Mouse (Mus musculus) lung, postnatal 10 days (tissue): Measurements from ENCODE around the gene Dclre1b.

Experiments
- DNase-seq: peaks from one replicate; pipeline ENCODE4 v3.0.0; 2021

The Dclre1b gene

DNA sequence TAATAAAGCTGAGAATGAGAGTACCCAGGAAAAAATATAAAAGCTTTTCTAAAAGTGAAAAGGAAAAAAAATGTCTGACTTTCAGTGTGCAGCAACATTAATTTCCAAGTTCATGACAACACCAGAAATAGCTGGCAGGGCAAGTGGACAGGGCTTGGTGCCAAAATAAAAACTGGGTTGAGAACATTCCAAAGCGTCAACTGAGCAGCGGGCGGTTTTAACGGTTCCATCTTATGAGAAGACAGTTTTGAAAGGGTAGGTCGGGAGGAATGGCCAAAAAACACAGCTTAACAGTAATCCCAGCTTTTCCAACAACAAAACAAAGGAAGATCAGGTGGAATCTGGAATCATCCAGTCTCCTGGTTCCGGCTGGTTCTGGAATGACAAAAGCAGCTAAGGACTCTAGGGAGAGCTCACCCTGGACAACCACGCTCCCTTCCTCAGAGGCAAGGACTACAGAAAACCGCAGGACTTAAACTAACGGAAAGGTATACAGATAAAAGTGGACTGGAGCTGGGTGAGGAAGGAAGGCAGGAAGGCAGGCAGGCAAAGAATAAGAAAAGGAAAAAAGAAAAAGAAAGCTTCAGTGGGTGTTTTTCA lies 37.6 kb downstream of the Dclre1b start:
- DNase-seq, result peak; percentile 92

DNA sequence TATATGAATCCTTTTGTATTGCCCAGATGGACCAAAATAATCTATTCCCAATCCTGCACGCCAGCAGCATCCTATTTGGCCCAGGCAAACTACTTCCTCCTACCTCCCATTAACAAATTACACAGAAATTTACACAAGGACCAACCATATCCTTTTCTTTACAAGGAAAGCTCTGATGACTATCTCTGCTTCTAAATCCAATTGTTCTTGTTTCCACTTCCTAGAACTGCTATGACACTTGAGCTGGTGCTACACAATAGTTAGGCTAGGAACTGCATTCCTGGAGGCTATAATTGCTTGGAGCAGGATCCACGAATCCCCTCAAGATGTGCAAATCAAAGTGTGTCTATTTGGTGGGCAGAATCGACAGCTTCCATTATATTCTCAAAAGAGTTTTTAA lies 42.5 kb downstream of the Dclre1b start:
- DNase-seq, result no peak

GRCm38 (mm10) chr3:103759261-103759970 lies 49.8 kb downstream of the Dclre1b start:
- no peak for DNase-seq

- no peak for DNase-seq
These were observed 50.8 kb downstream of the Dclre1b start for GRCm38 (mm10) chr3:103758456-103758855.

DNA sequence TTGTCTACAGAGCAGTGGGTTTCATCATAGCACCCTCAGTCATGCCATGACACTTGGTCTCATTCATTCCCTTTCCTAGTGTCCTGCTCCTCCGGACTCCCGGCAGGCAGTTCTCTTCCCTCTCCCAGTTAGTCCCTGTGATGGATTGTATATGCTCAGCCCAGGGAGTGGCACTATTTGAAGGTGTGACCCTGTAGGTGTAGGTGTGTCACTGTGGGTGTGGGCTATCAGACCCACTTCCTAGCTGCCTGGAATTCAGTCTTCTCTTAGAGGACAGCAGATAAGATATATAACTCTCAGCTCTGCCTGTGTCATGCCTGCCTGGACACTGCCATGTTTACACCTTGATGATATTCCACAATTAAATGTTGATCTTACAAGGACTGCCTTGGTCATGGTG lies 52.3 kb downstream of the Dclre1b start:
- DNase-seq, result no peak

GRCm38 (mm10) chr3:103755351-103755750 lies 53.9 kb downstream of the Dclre1b start:
- no peak for DNase-seq

DNA sequence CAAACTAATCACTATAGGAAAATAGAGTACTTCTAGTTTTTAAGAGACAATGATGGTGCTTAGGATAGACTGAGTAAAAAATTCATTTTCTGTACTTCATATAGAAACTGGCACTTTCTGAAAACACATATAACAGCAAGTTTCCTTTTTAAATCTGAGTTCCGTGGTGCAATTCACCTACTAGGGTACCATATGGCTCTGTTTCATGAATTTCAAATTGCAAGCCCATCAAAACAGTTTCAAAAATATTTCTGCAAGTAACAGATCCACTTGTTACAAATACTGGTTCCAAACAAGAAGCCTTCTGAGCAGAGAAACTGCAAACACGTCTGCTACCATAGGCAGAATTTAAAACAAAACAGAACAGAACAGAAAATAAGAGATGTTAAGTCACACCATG lies 57.7 kb downstream of the Dclre1b start:
- DNase-seq, result no peak
